Mouse (Mus musculus) ES-E14 (cell line): ENCODE results near the gene Junb. TPM values are rescaled to one million over a fixed set of nuclear protein-coding genes. Genes with fewer than 3 reads are reported as not detected.
A peak's percentile ranks its signal among the peaks of the same experiment; 100 is the strongest.

Experiments used
- DNase-seq: peaks from one replicate; pipeline ENCODE4 v3.0.0-alpha.2; 2013; ENCODE audit warnings: low read depth, low spot score
- H3K27ac ChIP-seq: 2 replicates; pipeline ENCODE4 v1.5.1; 2012; ENCODE audit warnings: low read depth, mild to moderate bottlenecking, low read length, moderate library complexity, mixed read lengths; ENCODE audit not compliant: poor library complexity, insufficient read depth, severe bottlenecking
- H3K36me3 ChIP-seq: 2 replicates; pipeline ENCODE4 v1.6.1; 2012; ENCODE audit warnings: mild to moderate bottlenecking, low read length, moderate library complexity, mixed read lengths; ENCODE audit not compliant: control insufficient read depth, poor library complexity, insufficient read depth, severe bottlenecking
- H3K4me1 ChIP-seq, 2 experiments: fragments of 150-350 bp in 1 of 2; sonication (generic) in 1 of 2; 2 replicates each; pipeline ENCODE4 v1.6.1; 2012; ENCODE audit warnings: low read length in 2 of 2, mild to moderate bottlenecking in 1 of 2, mixed read lengths in 1 of 2; ENCODE audit not compliant: control insufficient read depth in 2 of 2, insufficient read depth in 2 of 2, poor library complexity in 1 of 2
- H3K4me3 ChIP-seq, 2 experiments: fragments of 150-350 bp in 1 of 2; sonication (generic) in 1 of 2; 2 replicates each; pipeline ENCODE4 v1.5.1; 2012; ENCODE audit warnings: low read length in 2 of 2, low read depth in 1 of 2, mild to moderate bottlenecking in 1 of 2, mixed read lengths in 1 of 2; ENCODE audit not compliant: insufficient read depth in 1 of 2, poor library complexity in 1 of 2, severe bottlenecking in 1 of 2
- H3K9ac ChIP-seq: 2 replicates; pipeline ENCODE4 v1.6.1; 2012; ENCODE audit warnings: low read depth, mild to moderate bottlenecking, low read length, mixed read lengths; ENCODE audit not compliant: poor library complexity, insufficient read depth, severe bottlenecking
- H3K9me3 ChIP-seq: fragments of 150-350 bp; sonication (generic); 2 replicates; pipeline ENCODE4 v1.6.1; 2012; ENCODE audit warnings: low read depth, mild to moderate bottlenecking, low read length; ENCODE audit not compliant: control insufficient read depth, insufficient read depth
- CHD2 ChIP-seq: IDR thresholded peaks from 2 replicates; pipeline ENCODE4 v1.6.1; 2014; ENCODE audit warnings: mild to moderate bottlenecking, low read depth, low read length, inconsistent platforms
- HCFC1 ChIP-seq: IDR thresholded peaks from 2 replicates; pipeline ENCODE4 v1.6.1; 2012; ENCODE audit warnings: low read length, inconsistent platforms, borderline replicate concordance; ENCODE audit not compliant: insufficient read depth
- MAFK ChIP-seq: IDR thresholded peaks from 2 replicates; pipeline ENCODE4 v1.6.1; 2014; ENCODE audit warnings: mild to moderate bottlenecking, low read depth, low read length, inconsistent platforms; ENCODE audit not compliant: insufficient read depth
- ZC3H11A ChIP-seq: IDR thresholded peaks from 2 replicates; pipeline ENCODE4 v1.6.1; 2012; ENCODE audit warnings: low read depth, mild to moderate bottlenecking, inconsistent platforms, low read length, borderline replicate concordance
- ZNF384 ChIP-seq: IDR thresholded peaks from 2 replicates; pipeline ENCODE4 v1.6.1; 2012; ENCODE audit warnings: low read depth, low read length, inconsistent platforms
- in situ Hi-C, 2 experiments: fragments of 600-800 bp; cut with MboI; formaldehyde crosslinking; loops; one replicate each; pipeline ENCODE4 v1.15.1; 2025; ENCODE audit warnings: low sequenced_read_pairs in 2 of 2, inconsistent platforms in 1 of 2; ENCODE audit not compliant: unreplicated experiment in 2 of 2
- total RNA-seq: library from RNA; depleted of rRNA; stranded (reverse); fragments of 300-350 nt; gene quantifications from 2 replicates; pipeline ENCODE4 v1.2.3, GENCODE M21; 2012

The Junb gene
- total RNA-seq, 1 experiment: 57.6 TPM

DNA sequence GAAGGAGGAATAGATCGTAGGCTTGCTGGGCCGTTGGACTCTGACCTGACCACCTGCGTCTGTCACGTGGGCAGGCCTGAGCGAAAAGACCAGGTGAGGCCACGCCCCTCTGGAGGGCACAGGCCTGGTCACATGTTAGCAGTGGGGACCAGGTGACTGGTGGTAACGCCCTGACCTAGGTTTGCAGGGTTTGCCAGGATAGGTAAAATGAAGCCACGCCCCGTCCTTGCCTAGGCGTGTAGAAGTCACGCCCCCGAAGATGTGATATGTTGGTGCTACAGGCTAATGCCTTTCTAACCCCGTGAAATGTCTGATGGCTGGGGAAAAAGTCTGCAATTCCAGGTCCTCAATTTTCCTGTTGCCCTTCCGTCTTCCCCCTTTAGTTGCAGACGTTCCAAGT, 12.3 kb upstream of the Junb start:
- in situ Hi-C loops: no loop called here
- H3K27ac ChIP-seq: peak overlapping the region; percentile 96
- no peak for TF ChIP-seq ZC3H11A
- no peak for TF ChIP-seq CHD2
- no peak for TF ChIP-seq HCFC1
- TF ChIP-seq MAFK: no peak
- TF ChIP-seq ZNF384: no peak
- H3K9me3 ChIP-seq: no peaks in the 10 kb centered on the region
- peak overlapping the region; percentile 97 for H3K9ac ChIP-seq
- H3K4me3 ChIP-seq: peak overlapping the region; percentile 86 to 89
- no peak for DNase-seq
- H3K36me3 ChIP-seq: peaks cover 15% of the 10 kb centered on the region
- peaks cover 9 to 13% of the 10 kb centered on the region in 2 experiments for H3K4me1 ChIP-seq

DNA sequence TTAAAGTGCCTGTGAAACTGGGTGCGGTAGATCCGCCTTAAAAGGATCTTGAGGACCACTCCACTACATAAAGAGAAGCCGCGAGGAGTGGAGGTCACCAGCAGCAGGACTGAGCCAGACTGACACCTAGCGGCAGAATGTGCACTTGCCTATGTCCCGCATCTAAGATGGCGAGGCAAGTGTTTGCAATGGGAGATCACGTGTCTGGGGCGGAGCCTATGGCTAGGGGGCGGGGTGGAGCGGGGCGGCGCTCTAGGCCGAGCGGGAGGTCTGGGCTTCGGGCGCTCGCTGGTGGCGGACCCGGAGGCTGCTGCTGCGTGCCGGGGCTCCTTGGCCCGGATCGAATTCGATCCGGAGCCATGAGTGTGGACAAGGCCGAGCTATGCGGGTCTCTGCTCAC, 11.8 kb upstream of the Junb start, which contains the start of gene Hook2:
Hook2 (plus strand) TSS at position 255 of the 400 bp plus-strand sequence.
- peak within 1 kb of the TSS; percentile 86 to 89 for H3K4me3 ChIP-seq
- H3K9me3 ChIP-seq: no peaks in the 10 kb centered on the region
- H3K9ac ChIP-seq: peak within 1 kb of the TSS; percentile 97
- TF ChIP-seq HCFC1 (0 out of 2 replicates have a peak, but pooled peaks have one; percentile 38), ZNF384 (no peak)
- H3K27ac ChIP-seq: peak within 1 kb of the TSS; percentile 96
- H3K4me1 ChIP-seq: peaks cover 9 to 13% of the 10 kb centered on the region in 2 experiments
- peaks cover 15% of the 10 kb centered on the region for H3K36me3 ChIP-seq
- peak; percentile 98 for DNase-seq
- in situ Hi-C loops: no loop called here

DNA sequence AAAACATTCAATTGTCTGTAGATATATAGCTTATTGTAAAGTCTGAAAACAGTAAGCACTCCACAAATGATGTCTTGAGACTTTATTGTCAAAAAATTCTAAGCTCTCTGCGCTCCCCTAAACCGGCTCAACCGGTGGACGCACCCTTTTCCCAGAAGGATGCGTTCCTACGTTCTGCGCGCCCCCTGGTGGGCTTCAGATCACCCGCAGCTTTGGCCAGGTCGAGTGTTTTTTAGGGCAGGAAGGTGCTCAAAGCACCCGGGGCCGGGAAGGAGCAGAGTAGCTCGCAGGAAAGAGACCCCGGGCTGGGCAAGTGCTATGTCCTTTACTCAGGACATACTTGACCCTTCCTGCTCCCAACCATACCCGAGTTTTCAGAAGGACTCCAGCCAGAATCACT, 11.3 kb upstream of the Junb start:
- Histone ChIP-seq H3K9ac (peak overlapping the region; percentile 89), H3K36me3 (peaks cover 12% of the 10 kb centered on the region), H3K4me3 (peak overlapping the region; percentile 75 to 86), H3K9me3 (no peaks in the 10 kb centered on the region), H3K4me1 (peaks cover 9 to 11% of the 10 kb centered on the region in 2 experiments), H3K27ac (peak overlapping the region; percentile 91)
- TF ChIP-seq ZC3H11A (0 out of 2 replicates have a peak, but pooled peaks have one; percentile 27), ZNF384 (no peak; the same call in 1 of the 2 replicates)
- in situ Hi-C loops: no loop called here
- DNase-seq: no peak

DNA sequence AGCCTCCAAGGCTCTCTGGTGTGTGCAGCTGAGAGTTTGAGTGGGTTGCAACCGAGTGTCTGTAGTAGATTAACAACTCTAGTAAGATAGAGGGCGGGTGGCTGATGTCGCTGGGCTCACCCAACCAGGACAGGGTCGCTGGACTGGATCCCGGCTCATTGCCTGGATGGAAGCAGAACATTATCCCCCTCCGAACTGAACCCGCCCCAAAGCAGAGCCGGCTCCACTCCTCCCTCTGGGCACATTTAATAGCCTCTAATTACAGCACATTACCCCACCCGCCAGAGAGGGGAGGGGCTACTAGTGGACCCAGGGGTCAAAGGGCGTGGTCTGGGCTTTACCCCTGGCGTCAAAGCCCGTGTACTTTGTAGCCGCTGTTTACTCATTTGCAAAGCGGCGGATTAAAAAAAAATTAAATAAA, 10.8 kb upstream of the Junb start:
- Histone ChIP-seq H3K4me3 (peak overlapping the region; percentile 27 to 86), H3K27ac (peak overlapping the region; percentile 91), H3K9me3 (no peaks in the 10 kb centered on the region), H3K36me3 (peaks cover 7% of the 10 kb centered on the region; the same call in 1 of the 2 replicates), H3K4me1 (peaks cover 11% of the 10 kb centered on the region in 2 experiments), H3K9ac (peak overlapping the region; percentile 36; the same call in 1 of the 2 replicates)
- TF ChIP-seq CHD2 (no peak), ZC3H11A (no peak), HCFC1 (no peak), ZNF384 (no peak), MAFK (no peak)
- DNase-seq: no peak
- in situ Hi-C loops: no loop called here

DNA sequence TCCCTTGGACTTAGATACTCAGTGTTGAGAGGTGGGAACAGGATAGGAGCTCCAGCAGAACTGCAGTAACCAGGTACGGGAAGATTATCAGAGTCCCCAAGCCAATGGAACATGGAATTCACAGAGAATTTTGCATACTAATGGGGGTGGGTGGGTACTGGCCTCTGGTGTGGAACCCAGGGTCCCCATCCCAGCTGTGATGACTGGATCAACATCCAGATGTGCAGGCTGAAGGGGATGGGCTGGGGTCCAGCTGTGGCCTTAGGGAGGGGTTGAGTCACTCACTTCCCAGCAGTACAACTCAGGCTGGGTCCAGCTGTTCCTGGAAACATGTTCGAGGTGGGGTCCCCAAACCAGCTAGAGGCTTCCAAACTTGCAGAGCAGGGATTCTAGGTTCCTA, 9.4 kb upstream of the Junb start:
- no peak overlapping the region for H3K9ac ChIP-seq
- peaks cover 13 to 15% of the 10 kb centered on the region in 2 experiments for H3K4me1 ChIP-seq
- DNase-seq: no peak
- H3K36me3 ChIP-seq: no peaks in the 10 kb centered on the region
- in situ Hi-C loops: no loop called here
- H3K9me3 ChIP-seq: no peaks in the 10 kb centered on the region
- TF ChIP-seq CHD2: no peak
- no peak for TF ChIP-seq HCFC1
- no peak for TF ChIP-seq MAFK
- no peak for TF ChIP-seq ZNF384
- TF ChIP-seq ZC3H11A: no peak
- peak overlapping the region; percentile 15 to 33; a peak in 3 of 4 replicates for H3K4me3 ChIP-seq
- no peak overlapping the region; the same call in 1 of the 2 replicates for H3K27ac ChIP-seq
